Mouse (Mus musculus) frontal cortex, adult (tissue): ENCODE results near the gene Fam171a1.

ENCODE experiments used
- ATAC-seq: cut with Nextera tagmentation; 2 replicates; pipeline ENCODE4 v1.9.2; 2017; ENCODE audit warnings: mild to moderate bottlenecking, moderate library complexity, mixed read lengths; ENCODE audit not compliant: low TSS enrichment

Gene Fam171a1

DNA sequence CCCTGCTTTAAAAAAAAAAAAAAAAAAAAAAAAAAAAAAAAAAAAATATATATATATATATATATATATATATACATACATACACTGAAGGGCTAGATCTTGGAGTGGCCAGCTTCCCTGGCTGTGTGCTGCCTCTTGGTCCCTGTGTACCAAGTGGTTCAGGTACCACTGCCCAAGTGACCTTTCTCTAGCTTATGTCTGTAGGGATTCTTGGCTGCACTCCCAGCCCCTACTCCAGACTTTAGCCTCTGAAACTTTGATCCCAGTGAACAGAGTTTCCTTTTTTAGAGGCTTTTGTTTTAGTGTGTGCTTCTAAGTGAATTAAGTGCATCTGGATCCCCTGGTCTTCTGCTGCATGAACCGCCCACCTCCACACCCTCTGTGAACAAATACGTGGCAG, 24.3 kb downstream of the Fam171a1 start:
- ATAC-seq, result no peak

DNA sequence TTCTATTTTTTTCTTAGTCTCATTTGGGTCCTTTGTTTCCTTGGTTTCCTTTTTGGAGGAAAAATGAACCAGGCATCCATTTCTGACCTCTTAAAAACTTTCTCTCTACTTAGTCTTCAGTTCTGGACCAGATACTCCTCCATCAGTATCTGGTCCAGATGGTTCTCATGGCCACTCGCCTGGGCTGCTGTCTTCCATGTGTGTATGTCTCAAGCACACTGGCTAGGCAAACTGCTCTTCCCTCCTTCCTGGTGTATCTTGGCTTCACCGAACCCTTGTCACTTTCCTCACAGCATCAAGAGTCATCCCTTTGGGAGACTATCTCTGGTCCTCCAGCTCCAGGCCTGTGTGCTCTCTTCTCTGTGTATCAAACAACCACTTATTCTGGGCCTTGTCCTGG, 25.0 kb downstream of the Fam171a1 start:
- ATAC-seq, result no peak

DNA sequence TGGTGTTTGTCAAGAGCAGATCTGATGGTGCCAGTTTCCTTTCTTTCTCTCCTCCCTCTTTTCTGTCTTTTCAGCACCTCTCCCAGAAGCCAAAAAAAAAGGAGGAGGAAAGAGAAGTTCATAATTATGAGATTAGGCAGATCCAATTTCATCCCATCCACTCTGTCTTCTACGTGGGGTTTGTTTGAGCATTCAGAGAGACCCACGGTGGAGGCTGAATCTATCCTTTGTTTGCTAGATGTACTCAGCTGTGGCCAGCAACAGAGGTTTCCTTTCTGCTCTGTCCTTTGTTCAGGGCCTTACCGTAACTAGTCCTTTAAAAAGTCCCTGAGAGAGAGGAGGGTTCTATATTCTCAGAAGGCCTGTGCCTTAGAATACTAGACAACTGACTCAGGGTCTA, 25.6 kb downstream of the Fam171a1 start:
- peak; percentile 39 for ATAC-seq

DNA sequence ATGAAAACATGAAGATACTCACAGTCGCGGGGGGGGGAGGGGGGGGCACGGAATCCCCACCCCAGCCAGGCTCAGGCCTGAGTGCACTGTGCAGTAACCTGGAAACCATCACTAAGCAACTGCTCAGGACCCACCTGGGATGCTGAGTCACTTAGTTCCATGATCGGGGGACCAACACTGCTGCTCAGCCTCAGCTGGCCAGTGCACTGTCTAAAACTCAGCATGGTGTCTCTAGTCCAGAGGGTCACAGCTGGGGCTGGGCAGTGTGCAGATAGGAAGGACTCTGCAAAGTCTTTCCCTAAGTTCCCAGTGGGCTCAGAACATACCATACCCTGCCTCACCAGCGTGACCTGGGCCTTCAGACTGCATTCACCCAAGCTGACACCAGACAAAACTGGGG, 26.6 kb downstream of the Fam171a1 start:
- ATAC-seq, result no peak

DNA sequence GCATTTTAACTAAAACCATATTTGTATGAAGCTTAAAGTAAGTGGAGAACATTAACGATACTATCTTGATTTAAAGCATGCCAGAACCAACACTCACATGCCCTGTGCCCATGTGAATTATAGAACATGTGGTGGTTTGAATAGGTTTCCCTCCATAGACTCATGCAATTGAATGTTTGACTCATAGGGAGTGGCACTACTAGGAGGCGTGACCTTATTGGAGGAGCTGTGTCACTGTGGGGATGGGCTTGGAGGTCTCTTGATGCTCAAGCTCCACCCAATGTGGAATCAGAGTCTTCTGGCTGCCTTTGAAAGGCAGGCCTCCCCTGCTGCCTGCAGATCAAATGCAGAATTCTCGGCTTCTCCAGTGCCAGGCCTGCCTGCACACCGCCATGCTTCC, 27.8 kb downstream of the Fam171a1 start:
- ATAC-seq, result no peak

DNA sequence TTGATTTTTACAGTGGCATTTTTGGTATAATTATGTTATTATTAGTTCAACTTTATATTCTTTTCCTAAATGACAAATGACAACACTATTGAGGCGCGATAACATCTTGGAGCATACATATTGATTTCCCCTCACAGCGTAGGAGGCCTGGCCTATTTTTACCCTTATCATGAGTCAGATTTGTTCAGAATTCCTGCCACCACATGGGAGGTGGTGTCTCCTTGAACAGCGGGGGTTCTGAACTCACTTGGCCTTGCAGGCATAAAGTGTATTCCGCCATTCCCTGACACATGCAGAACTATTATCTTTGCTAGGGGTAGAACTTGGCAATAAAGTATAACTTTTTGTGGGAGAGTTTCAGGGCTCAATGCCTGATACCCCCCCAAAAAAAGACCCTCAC, 30.3 kb downstream of the Fam171a1 start:
- no peak for ATAC-seq

DNA sequence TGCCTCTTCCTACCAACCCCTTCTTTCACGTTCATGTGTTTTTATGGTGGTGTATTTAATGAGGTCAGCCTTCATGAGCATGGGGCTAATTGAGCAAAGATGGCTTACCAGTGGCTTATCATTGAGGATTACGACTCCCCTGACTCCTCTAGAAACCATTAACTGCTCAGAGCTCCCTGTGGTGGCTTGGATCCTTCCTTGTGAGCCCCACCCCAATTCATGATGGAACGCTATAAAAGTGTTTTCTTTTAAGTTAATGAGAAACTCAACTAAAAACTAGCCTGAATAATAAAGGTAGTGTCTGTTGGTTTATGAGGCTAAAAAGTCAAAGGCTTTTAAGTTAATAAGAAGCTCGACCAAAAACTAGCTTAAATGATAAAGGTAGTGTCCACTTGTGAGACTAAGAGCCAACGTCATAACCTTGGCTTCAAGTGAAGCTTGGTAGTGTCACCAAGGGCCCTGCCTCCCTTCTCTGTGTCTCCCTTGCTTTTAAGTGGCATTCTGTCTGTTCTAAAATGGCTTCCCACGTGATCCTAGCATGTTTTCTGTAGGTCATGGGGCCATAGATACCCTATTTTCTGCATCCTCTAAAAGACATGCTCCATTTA, 33.6 kb downstream of the Fam171a1 start:
- no peak for ATAC-seq

DNA sequence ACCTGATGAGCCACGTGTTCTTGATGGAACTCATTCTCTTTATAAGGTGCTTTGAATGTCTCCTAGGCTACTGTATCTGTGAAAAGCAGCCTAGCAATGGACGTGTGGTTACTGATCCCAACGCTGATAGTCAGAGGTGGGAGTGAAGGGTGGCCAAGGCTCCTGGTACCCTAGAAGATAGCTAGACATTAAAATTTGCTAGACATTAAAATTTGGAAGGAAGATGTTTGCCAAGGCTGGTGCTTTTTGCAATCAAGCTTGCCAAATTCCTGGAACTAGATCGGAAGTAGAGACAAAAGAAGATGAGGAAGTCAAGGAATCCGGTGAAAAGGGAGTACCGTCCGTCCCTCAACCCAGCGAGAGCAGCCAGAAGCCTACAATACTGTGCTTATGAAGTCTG, 34.7 kb downstream of the Fam171a1 start:
- no peak for ATAC-seq

DNA sequence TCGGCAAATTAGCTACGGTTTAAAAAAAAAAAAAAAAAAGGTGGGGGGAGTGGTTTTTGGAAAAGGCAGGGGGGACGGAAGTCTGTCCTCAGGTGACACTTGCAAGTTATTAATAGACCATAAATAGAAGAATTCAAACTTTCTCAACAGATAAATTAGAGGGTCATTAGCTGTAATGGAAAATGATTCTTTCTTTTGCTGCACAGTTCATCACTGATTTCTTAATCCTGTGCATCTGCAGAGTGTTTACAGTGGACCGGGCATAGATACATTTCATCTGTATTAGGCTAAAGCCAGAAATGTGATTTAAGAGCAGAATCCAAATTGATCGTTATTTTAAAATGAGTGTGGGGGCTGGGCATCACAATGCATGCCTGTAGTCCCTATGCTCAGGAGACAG, 36.3 kb downstream of the Fam171a1 start:
- ATAC-seq, result no peak

DNA sequence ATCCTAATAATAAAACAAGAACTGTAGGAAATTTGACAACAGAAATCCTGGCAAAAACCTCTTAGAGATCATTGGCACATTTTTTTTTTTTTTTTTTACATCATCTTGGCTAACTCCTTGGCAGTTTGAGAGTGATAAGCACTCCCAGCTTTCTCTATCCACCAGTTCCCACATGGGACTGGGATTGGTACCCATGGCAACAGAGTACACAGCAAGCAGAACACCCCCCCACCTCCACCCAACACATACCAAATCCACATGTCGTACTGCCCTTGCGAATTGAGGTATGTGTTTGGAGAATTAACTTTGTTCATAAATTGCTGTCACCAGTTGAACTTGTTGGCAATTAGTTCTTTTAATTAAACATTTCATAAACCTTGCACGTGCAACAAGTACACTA, 37.3 kb downstream of the Fam171a1 start:
- no peak for ATAC-seq

DNA sequence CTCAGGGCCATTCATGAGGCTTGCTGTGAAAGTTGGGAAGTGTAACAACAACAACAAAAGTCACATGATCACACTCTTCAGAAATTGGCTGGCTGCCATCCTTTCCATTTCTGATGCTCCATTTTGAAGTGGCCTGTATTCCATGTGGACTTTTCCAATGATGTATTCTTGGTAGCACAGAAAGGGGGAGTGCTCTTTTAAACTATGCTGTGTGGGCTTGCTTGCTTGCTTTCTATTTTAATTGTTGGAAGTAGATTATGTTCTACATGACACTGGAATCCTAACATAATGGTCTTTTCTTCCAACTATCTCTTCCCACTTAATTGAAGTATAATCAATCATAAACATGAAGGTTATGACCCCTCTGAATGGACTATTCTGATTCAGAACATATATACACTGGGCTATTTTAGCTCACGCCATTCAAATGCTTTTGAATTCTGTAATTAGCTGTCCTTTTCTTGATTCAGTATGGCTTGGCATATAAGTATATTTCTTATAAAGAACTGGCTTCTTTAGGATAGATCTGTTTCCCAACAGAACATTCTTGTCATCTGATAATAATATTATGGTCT, 40.2 kb downstream of the Fam171a1 start:
- ATAC-seq, result no peak

DNA sequence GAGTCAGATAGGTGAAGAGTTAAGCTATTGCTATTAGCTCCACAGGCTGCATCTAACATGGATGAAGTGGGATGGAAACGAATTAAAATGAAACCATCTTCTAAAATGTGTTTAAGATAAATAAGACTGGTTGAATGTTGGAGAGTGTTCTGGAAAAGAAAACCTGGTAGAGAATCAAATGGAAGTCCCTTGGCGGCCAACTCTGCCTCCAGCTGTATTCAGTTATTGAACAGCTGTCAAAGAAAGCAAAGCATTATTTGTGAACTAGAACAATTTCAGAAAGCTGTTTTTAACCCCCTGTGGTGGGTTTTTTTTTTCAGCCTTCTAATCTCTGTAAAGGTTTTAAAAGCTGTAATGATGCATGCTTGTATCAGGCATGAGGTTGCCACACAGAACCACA, 41.0 kb downstream of the Fam171a1 start:
- ATAC-seq, result no peak

DNA sequence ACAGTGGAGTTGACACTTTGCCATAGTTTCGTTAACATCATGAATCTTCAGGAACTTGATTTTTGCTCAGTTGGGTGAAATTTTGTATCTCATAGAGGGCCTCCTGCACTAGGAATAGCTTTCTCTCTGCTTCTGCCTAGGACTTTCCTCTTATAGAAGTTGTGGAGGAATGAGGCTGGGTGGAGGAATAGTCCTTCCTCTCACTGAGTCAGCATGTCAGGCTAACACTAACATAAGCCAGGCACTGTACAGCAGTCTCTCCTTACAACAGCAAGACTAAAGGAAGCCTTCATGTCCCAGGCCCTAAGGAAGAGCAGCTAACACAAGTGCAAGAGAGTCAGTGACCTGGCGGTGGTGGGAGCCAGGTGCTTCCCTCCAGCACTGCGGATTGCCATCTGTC, 43.0 kb downstream of the Fam171a1 start:
- peak; percentile 79 for ATAC-seq

DNA sequence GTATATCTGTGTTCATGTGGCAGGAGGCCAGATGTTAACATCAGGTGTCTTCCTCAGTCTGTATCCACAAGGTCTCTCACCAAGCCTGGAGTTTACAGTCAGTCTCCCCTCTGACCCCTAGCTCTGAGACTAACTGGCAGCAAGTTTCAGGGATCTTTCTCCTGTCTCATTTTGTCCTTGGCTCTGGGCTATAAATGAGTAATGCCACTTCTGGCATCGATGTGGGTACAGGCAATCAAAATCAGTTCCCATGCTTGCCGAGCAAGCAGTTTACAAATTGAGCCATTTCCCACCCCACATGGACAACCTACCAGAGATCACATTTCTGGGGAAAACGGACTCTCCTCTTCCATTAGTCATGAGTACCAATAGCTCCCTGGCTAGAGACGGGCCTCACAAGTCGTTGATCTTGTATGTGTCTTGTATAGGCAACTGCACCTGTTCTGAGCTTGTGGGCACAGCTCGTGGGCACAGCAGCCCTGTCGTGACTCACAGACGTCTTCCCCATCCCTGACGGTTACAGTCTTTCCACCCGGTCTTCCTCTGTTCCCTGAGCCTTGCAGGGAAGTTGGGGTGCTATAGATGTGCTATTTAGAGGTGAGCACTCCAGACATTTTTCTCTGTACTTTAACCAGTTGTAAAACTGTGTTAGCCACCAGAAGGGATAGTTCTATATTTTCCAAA, 43.8 kb downstream of the Fam171a1 start:
- peak; percentile 56; the same call in 1 of the 2 replicates for ATAC-seq

DNA sequence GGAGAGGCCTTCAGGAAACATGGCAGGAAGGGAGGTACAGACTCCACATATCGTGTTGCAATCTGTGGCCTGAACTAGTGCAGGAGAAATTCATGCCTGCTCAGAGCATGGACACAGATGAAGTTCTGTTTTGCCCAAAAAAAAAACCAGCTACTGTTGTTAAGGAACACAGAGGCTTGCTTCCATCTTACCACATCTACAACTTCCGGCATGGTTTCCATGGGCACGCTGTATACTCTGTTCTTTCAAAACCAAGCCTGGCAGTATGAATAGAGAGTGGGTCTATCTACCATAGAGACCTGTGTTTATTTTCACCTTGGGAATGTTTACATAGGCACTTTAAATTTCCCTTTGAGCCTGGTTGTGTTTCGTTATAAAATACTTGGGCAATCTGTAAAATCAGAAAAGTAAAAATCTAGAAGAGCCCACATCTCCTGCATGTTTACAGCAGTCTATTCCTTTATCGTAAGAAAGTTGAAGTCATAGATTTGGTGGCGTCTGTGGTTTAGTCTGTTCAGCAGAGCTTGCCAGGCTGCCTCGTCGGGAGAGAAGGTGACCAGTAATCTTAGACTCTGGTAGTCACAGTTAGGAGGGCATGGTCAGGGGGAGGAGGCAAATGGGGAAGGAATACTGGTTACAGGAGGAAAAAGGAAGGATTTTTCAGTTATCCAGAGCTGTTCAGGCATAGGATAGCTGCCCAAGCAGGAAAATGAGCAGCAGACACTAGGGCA, 44.8 kb downstream of the Fam171a1 start:
- no peak for ATAC-seq

DNA sequence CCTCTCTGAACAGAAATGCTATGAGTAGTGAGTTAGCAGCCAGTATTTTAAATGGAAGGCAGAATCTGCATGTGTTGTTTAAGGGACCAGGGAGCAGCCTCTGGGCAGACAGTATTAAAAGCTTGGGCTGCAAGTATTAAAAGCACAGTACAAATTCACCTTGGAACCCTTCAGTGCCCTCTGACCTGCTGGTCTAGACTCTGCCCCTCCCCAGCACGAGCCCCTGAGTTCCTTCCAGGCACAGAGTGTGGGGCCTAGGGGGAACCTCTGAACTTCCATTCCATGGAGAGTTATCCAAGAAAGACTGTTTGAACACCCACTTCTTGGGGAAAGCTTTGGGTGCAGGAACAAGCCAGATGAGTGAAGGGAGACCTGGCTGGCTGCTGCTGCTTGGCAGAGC, 47.6 kb downstream of the Fam171a1 start:
- ATAC-seq, result no peak

DNA sequence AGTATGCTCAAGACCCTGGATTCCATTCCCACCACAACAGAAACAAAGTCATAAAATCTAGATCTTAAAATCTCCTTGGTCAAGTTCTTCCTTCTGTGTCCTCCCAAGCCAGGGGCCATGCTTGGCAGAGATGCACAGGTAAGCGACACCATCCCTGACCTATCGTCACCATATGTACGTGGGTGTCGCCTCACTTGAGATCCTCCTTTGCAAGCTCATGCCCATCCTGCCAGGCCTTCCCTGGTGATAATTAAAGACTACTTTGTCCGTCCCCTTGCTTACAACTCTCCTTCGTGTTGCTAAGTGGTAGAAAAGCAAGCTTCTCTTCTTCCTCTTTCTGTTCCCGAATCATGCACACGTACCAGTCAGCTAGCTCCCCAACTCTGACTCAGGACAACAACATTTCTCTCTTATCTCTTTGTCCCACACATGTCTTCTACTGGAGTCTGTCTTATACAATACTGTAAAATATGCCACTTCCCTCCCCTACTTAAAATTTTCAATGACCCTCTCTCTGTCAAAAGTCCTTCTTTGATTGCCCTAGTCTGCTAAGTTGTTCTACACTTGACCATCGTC, 49.6 kb downstream of the Fam171a1 start:
- no peak for ATAC-seq

DNA sequence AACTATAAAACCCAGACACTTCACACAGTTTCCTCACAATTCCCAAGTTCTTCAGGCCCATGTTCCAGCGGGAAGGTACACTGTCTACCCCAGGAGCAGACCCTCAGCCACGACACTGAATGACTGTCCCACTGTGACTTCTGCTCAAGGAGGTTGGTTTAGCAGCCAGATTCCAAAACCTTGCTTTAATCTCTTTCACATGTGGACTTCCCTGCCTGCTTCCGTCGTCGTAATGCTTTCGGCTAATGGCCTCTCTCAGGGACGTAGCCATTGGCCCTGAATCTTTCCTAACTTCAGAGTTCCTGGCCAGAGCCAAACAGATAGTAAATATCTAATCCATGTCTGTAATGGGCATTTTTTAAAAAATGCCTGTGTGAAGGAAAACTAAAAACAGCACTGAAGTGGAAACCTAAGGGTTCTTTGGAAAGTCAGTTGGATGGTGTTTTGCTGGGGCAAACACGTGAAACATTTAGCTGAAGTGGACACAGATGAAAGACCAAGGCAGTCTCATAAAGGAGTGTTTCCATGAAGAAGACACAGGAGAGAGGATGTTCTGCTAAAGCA, 51.1 kb downstream of the Fam171a1 start:
- ATAC-seq, result no peak

DNA sequence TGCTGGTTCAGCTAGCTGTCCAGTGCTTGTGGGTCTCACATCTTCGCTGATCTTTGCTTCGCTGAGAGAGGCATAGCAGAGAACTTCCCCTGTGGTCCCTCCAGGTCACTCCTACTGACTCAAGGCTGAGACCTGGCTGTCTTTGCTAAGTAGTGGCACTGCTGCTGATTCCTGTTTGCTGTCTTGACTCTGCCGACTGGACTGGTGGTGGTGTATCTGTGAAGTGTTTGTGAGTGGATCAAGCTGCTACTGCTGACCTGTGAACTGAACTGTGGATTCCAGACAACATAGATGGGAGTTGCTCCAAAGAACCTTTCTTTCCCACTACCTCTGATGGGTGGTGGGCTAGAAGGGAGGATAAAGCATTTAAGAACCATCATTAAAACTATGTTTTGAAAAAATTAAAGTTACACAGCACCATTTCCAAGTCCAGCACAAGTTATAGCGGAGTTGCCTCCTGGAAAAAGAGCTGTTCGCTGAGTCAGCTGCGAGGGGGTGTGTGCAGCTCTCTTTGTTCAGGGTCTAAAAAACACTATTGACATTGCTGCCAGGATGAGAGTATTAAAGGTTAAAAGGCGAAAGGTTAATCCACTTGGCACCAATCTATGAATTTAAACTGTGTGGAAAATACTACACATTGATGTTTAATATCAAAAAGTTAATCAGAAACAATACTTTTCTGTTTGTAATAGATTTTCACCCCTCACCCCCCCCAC, 52.0 kb downstream of the Fam171a1 start:
- no peak for ATAC-seq

DNA sequence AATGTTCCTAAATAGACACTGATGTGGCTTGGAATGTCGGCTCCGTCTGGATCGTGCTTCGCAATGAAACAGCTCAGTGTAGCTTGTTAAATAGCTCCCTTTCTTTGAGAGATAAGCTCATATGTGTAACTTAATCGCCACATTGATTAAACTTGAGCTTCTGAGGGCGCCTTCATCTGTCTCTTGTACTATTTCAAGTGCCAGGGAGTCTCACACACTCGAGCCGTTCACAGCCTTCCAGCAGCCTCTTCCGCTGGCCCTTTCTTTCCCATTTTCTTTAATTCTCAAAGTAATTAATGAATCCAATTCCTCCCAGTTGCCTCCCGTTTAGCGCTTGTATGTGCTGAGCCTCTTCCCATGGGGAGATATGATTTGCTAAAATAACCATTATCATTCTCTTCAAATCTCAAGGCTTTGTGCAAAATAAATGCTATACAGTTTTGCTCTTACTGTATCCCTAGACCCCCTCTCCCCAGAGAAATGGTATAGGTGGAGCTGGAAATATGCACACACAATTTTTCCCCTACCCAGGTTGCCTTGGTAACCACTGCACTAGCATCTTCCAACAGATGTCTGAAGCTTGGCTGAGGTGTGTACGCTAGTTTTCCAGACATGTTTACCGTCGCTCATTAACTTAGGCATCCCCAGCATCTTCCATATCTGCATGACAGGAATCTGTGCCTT, 54.8 kb downstream of the Fam171a1 start:
- no peak for ATAC-seq

DNA sequence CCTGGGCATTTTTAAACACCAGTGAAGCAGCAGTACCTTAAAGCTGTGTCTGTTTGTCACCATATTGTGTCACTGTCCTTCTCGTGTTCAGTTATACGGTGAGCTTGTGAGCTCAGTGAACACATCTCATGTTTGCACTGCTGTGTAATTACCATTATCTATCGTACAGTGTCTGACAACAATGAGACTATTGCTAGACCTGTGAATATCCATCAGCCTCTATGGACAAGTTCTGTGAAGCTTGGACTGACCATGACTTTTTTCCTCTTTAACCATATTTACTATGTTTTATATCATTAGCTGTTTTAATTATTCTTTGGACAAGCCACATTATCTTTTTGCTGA, 55.4 kb downstream of the Fam171a1 start:
- ATAC-seq, result no peak
